Mouse (Mus musculus): Measurements from ENCODE around the gene Plcxd3. TPM values are rescaled to one million over a fixed set of nuclear protein-coding genes. Genes with fewer than 3 reads are reported as not detected.
"Not testable (repeated sequence)": the region's sequence is repeated elsewhere in the genome, so short reads cannot be mapped to it uniquely, and the experiment has no call there.

The Plcxd3 gene
- polyA plus RNA-seq, 1 experiment from 2014 or later: 26.3 TPM

DNA sequence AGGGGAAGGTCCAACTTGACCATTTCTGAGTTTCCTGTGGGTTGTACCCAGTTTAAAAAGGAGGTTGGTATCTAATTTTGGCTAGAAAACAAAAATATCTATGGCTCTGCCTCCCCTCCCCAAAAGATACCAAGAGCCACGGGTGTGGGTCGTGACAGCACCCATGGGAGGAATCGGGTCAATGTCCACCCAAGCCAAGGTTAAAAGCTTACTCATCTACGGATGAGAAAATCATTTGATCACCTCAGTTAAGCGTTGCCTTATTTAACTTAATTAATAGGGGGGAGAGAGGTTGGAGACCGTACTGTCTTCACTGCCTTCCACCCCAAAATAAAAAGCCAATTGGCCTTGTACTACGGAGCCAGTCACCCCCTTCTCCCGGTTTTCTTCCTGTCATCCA is 223.4 kb downstream of the Plcxd3 start:
- ATAC-seq; H3K4me3 ChIP-seq (ENCODE audit: low read depth, low read length); H3K27me3 ChIP-seq (replicated peaks; ENCODE audit: control insufficient read depth, insufficient read depth, low read length); DNase-seq (ENCODE audit: low spot score); H3K4me2 ChIP-seq (ENCODE audit: low read length); H3K4me1 ChIP-seq (ENCODE audit: control insufficient read depth, insufficient read depth, low read length); H3K9ac ChIP-seq (ENCODE audit: low read length); H3K27ac ChIP-seq (ENCODE audit: low read depth, low read length); H3K9me3 ChIP-seq (replicated peaks; ENCODE audit: control insufficient read depth, low read length); H3K36me3 ChIP-seq (ENCODE audit: control insufficient read depth, insufficient read depth, low read length): not testable (repeated sequence)
- WGBS: 93% methylated on average over 8 of the region's 8 CpGs

DNA sequence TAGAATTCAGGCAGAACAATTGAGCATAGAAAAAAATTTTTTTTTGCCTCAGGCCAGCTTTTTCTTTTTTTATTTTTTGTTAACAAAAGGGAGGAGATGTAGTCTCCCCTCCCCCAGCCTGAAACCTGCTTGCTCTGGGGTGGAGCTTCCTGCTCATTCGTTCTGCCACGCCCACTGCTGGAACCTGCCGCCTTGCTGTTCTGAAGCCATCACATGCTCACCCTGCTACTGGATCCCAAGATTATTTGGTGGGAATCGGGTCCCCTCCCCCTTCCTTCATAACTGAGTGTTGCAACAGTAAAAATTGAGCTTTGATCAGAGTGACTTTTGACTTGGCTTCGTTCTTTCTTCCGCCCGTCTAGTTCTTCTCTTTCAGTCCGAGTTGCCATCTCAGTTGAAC is 224.0 kb downstream of the Plcxd3 start:
- not testable (repeated sequence) for H3K9me3 ChIP-seq (replicated peaks; ENCODE audit: control insufficient read depth, low read length); H3K27ac ChIP-seq (ENCODE audit: low read depth, low read length); DNase-seq (ENCODE audit: low spot score); H3K36me3 ChIP-seq (ENCODE audit: control insufficient read depth, insufficient read depth, low read length); H3K27me3 ChIP-seq (replicated peaks; ENCODE audit: control insufficient read depth, insufficient read depth, low read length); H3K4me2 ChIP-seq (ENCODE audit: low read length); ATAC-seq; H3K4me3 ChIP-seq (ENCODE audit: low read depth, low read length); H3K4me1 ChIP-seq (ENCODE audit: control insufficient read depth, insufficient read depth, low read length); H3K9ac ChIP-seq (ENCODE audit: low read length)
- WGBS: 88% methylated on average over 8 of the region's 8 CpGs

DNA sequence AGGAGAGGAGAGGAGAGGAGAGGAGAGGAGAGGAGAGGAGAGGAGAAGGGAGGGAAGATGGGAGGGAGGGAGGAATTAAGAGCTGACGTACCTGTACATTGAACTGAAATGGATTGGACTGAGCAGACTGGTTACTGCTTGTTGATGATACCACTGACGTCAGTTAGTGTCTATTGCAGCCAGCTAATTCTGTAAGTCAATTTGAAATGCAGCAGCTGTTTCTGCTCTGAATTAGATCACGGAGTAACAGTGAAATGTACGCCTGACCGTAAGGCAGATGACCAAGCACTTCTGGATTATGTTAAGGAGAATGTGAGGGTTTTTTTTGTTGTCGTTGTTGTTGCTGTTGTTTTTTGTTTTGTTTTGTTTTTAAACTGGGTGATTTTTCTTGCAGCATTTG is 230.3 kb downstream of the Plcxd3 start:
- H3K9me3 ChIP-seq (replicated peaks; ENCODE audit: control insufficient read depth, low read length): no peaks in the 10 kb centered on the region
- WGBS: 90% methylated on average over 6 of the region's 6 CpGs

More for the DNA sequence above, 230.3 kb downstream of the Plcxd3 start:
- H3K4me3 ChIP-seq (ENCODE audit: low read depth, low read length): no peak overlapping the region
- no peaks in the 10 kb centered on the region for H3K36me3 ChIP-seq (ENCODE audit: control insufficient read depth, insufficient read depth, low read length)
- DNase-seq (ENCODE audit: low spot score): no peak
- H3K9ac ChIP-seq (ENCODE audit: low read length): no peak overlapping the region
- no peak overlapping the region for H3K4me2 ChIP-seq (ENCODE audit: low read length)
- no peaks in the 10 kb centered on the region for H3K4me1 ChIP-seq (ENCODE audit: control insufficient read depth, insufficient read depth, low read length)
- H3K27me3 ChIP-seq (replicated peaks; ENCODE audit: control insufficient read depth, insufficient read depth, low read length): no peaks in the 10 kb centered on the region
- H3K27ac ChIP-seq (ENCODE audit: low read depth, low read length): no peak overlapping the region
- no peak for ATAC-seq

All from forebrain, embryonic 14.5 days (tissue).